Mouse (Mus musculus) mouse trophoblast stem cell (cell line): ENCODE results near the gene Lekr1.

Source experiments
- in situ Hi-C, 2 experiments: fragments of 300-500 bp; cut with MseI, MboI; formaldehyde crosslinking; loops; 2 replicates in 1 of 2; 3 replicates in 1 of 2; pipeline ENCODE4 v1.15.1; 2025

Lekr1 gene

GRCm38 (mm10) chr3:65665977-65666766, at the start of gene Lekr1:
Gene Lekr1, plus strand, starts transcription at chr3:65666228.
- in situ Hi-C loops = no loop called here

GRCm38 (mm10) chr3:65617507-65617906, 48.5 kb upstream of the Lekr1 start:
- in situ Hi-C loops = no loop called here

GRCm38 (mm10) chr3:65619340-65619739, 46.7 kb upstream of the Lekr1 start:
- in situ Hi-C loops = no loop called here

GRCm38 (mm10) chr3:65623057-65623456, 43.0 kb upstream of the Lekr1 start:
- in situ Hi-C loops = no loop called here

GRCm38 (mm10) chr3:65625496-65626289, 40.3 kb upstream of the Lekr1 start:
- in situ Hi-C loops = no loop called here

- in situ Hi-C loops = no loop called here
Observed at GRCm38 (mm10) chr3:65626290-65626914, 39.6 kb upstream of the Lekr1 start.

- in situ Hi-C loops = no loop called here
Observed at GRCm38 (mm10) chr3:65627021-65627706, 38.9 kb upstream of the Lekr1 start.

GRCm38 (mm10) chr3:65627707-65628028, 38.4 kb upstream of the Lekr1 start:
- in situ Hi-C loops = no loop called here

GRCm38 (mm10) chr3:65629565-65630112, 36.4 kb upstream of the Lekr1 start:
- in situ Hi-C loops = no loop called here

- in situ Hi-C loops = no loop called here
Observed at GRCm38 (mm10) chr3:65633604-65634003, 32.4 kb upstream of the Lekr1 start.

GRCm38 (mm10) chr3:65635983-65636382, 30.0 kb upstream of the Lekr1 start:
- in situ Hi-C loops = no loop called here

GRCm38 (mm10) chr3:65637313-65637712, 28.7 kb upstream of the Lekr1 start:
- in situ Hi-C loops = no loop called here

GRCm38 (mm10) chr3:65638896-65639295, 27.1 kb upstream of the Lekr1 start:
- in situ Hi-C loops = no loop called here

GRCm38 (mm10) chr3:65639454-65640014, 26.5 kb upstream of the Lekr1 start:
- in situ Hi-C loops = no loop called here

- in situ Hi-C loops = no loop called here
Observed at GRCm38 (mm10) chr3:65642959-65643358, 23.1 kb upstream of the Lekr1 start.

- in situ Hi-C loops = no loop called here
Observed at GRCm38 (mm10) chr3:65643654-65644053, 22.4 kb upstream of the Lekr1 start.

GRCm38 (mm10) chr3:65647592-65647991, 18.4 kb upstream of the Lekr1 start:
- in situ Hi-C loops = no loop called here

GRCm38 (mm10) chr3:65648913-65649312, 17.1 kb upstream of the Lekr1 start:
- in situ Hi-C loops = no loop called here

- in situ Hi-C loops = no loop called here
Observed at GRCm38 (mm10) chr3:65650156-65650815, 15.7 kb upstream of the Lekr1 start.

GRCm38 (mm10) chr3:65654541-65655206, 11.4 kb upstream of the Lekr1 start:
- in situ Hi-C loops = no loop called here
